Mouse (Mus musculus) bone marrow macrophage, adult 2 months (primary cell): ENCODE data around the gene Fam163a.

Source experiments
- CTCF ChIP-seq: IDR thresholded peaks from 2 replicates; pipeline ENCODE4 v1.5.1; 2012; ENCODE audit warnings: low read depth, mild to moderate bottlenecking, low read length, moderate library complexity
- POLR2A ChIP-seq: IDR thresholded peaks from 2 replicates; pipeline ENCODE4 v1.6.1; 2012; ENCODE audit warnings: mild to moderate bottlenecking, low read depth, low read length, borderline replicate concordance

DNA sequence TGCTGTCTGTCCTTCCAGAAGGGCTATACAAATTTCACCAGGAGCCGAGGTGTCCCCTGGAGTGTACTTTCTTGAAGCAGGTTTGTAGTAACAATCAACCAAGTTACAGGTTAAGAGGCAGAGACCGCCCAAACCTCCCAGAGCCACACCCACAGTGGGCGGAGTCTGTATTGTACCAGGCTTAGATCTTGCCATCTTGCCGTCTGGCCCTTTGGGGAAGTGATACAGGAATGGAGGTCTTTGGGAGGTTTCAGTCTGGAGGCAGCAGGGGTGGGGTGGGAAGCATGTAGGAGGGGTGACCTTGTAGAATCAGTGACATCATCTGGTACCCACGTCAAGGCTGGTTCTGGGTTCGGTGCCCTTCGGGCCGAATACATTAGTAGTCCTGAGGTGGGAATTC is 115.3 kb downstream of the Fam163a start:
- TF ChIP-seq CTCF = no peak
- TF ChIP-seq POLR2A = no peak
